Mouse (Mus musculus) testis, adult 2 months (tissue): ENCODE data around the gene Snrk.

ENCODE experiments used
- CTCF ChIP-seq: fragments of 200-500 bp; IDR thresholded peaks from 2 replicates; pipeline ENCODE4 v1.5.1; 2012; ENCODE audit warnings: low read depth, mild to moderate bottlenecking, inconsistent platforms, low read length, moderate library complexity; ENCODE audit not compliant: control insufficient read depth, insufficient read depth, insufficient replicate concordance
- POLR2A ChIP-seq: fragments of 200-500 bp; IDR thresholded peaks from 2 replicates; pipeline ENCODE4 v1.6.1; 2012; ENCODE audit warnings: low read depth, mild to moderate bottlenecking, inconsistent platforms, low read length, moderate library complexity; ENCODE audit not compliant: control insufficient read depth

GRCm38 (mm10) chr9:122148356-122148755 lies 31.3 kb downstream of the Snrk start:
- no peak for TF ChIP-seq POLR2A
- TF ChIP-seq CTCF, result no peak
